In genomic region chr9:71628286-71628685, GRCm38 (mm10) we compare ENCODE assay signal across 30 mouse cellular contexts. TPM values are rescaled to one million over a fixed set of nuclear protein-coding genes. Genes with fewer than 3 reads are reported as not detected.
A peak's percentile ranks its signal among the peaks of the same experiment; 100 is the strongest.
DNase-seq lines count a peak whose midpoint lies in the region; ATAC-seq and TF ChIP-seq lines count a peak whose summit lies in the region.
"Had no signal": no experiment of that assay in that cellular context is flagged by ENCODE, and none has a peak within 500 bp of the region (broad histone marks: within the 10 kb centered on the region; RNA-seq: fewer than 3 reads in every experiment).

No protein-coding gene starts in this region.

- no peak for TF ChIP-seq POLR2A in cerebellum, adult 2 months (IDR thresholded peaks at IDR 0.05; ENCODE audit: borderline replicate concordance, insufficient read depth, low read length)
- TF ChIP-seq POLR2A in kidney, adult 2 months (IDR thresholded peaks at IDR 0.05; ENCODE audit: low read depth, low read length) = no peak

- H3K9me3 ChIP-seq in midbrain, postnatal 0 days (ENCODE audit: low read length) = no peaks in the 10 kb centered on the region
- no peaks in the 10 kb centered on the region for H3K9me3 ChIP-seq in midbrain, embryonic 13.5 days
- H3K9me3 ChIP-seq: embryonic facial prominence, embryonic 15.5 days; heart, embryonic 12.5 days; kidney, embryonic 15.5 days; limb, embryonic 10.5 days; liver, embryonic 15.5 days; lung, embryonic 15.5 days; midbrain, embryonic 15.5 days; neural tube, embryonic 13.5 days had no signal

- peak; percentile 36 to 62 for DNase-seq in cerebellum, postnatal 10 days
- DNase-seq in cerebellum, adult 2 months = no peak
- DNase-seq in kidney, adult 2 months = no peak
- DNase-seq in kidney, postnatal 10 days = no peak
- peak; percentile 39 for DNase-seq in midbrain, postnatal 0 days (ENCODE audit: low spot score)
- peak; percentile 72 for DNase-seq in testis, postnatal 14 days (ENCODE audit: low spot score)
- DNase-seq: adrenal gland, postnatal 10 days; cerebellum, adult 9-10 months; gastrocnemius, postnatal 10 days; heart, postnatal 10 days; kidney, postnatal 4 days; liver; lung, postnatal 4 days; right cerebral cortex, adult 18-20 months; spleen, adult 18-20 months; thymus, postnatal 36 days had no signal

- no peak overlapping the region for H3K27ac ChIP-seq in cerebellum, adult 2 months (ENCODE audit: insufficient read depth, low read length)
- 0 out of 2 replicates have a peak overlapping the region, but pooled peaks have one; percentile 32 for H3K27ac ChIP-seq in kidney, adult 2 months (ENCODE audit: insufficient read depth, low read depth, low read length)
- no peak overlapping the region for H3K27ac ChIP-seq in midbrain, postnatal 0 days (ENCODE audit: low read depth, low read length)
- H3K27ac ChIP-seq in midbrain, embryonic 13.5 days = no peak overlapping the region
- H3K27ac ChIP-seq: embryonic facial prominence, embryonic 15.5 days; kidney, embryonic 15.5 days; limb, embryonic 10.5 days; liver, embryonic 15.5 days; lung, embryonic 15.5 days; midbrain, embryonic 15.5 days; neural tube, embryonic 13.5 days had no signal

- H3K27me3 ChIP-seq in cerebellum, adult 2 months (ENCODE audit: control insufficient read depth, insufficient read depth, low read length) = no peaks in the 10 kb centered on the region
- no peaks in the 10 kb centered on the region for H3K27me3 ChIP-seq in kidney, adult 2 months (replicated peaks; ENCODE audit: control insufficient read depth, insufficient read depth, low read length)
- H3K27me3 ChIP-seq in midbrain, postnatal 0 days (ENCODE audit: insufficient read depth, low read length) = no peaks in the 10 kb centered on the region
- H3K27me3 ChIP-seq in midbrain, embryonic 13.5 days = no peaks in the 10 kb centered on the region
- H3K27me3 ChIP-seq: embryonic facial prominence, embryonic 15.5 days; heart, embryonic 12.5 days; kidney, embryonic 15.5 days; liver, embryonic 15.5 days; lung, embryonic 15.5 days; midbrain, embryonic 15.5 days; neural tube, embryonic 13.5 days had no signal

- no peak overlapping the region for H3K4me2 ChIP-seq in midbrain, postnatal 0 days (ENCODE audit: low read depth, low read length, poor library complexity, severe bottlenecking)
- no peak overlapping the region for H3K4me2 ChIP-seq in midbrain, embryonic 13.5 days (replicated peaks)
- H3K4me2 ChIP-seq: embryonic facial prominence, embryonic 15.5 days; heart, embryonic 12.5 days; kidney, embryonic 15.5 days; liver, embryonic 15.5 days; lung, embryonic 15.5 days; midbrain, embryonic 15.5 days; neural tube, embryonic 13.5 days had no signal

- no peaks in the 10 kb centered on the region for H3K4me1 ChIP-seq in cerebellum, adult 2 months (ENCODE audit: control insufficient read depth, insufficient read depth, low read length)
- peaks cover 22% of the 10 kb centered on the region for H3K4me1 ChIP-seq in kidney, adult 2 months (ENCODE audit: control insufficient read depth, insufficient read depth, low read length)
- H3K4me1 ChIP-seq in midbrain, postnatal 0 days (ENCODE audit: insufficient read depth, low read length) = 0 out of 2 replicates have a peak, but pooled peaks cover 4% of the 10 kb centered on the region
- H3K4me1 ChIP-seq in midbrain, embryonic 13.5 days (replicated peaks) = no peaks in the 10 kb centered on the region
- H3K4me1 ChIP-seq: liver, embryonic 15.5 days; midbrain, embryonic 15.5 days; neural tube, embryonic 13.5 days had no signal

- ATAC-seq in midbrain, postnatal 0 days (ENCODE audit: low FRiP score) = no peak
- ATAC-seq in midbrain, embryonic 13.5 days = no peak
- ATAC-seq: forebrain, embryonic 14.5 days; intestine, postnatal 0 days; midbrain, embryonic 15.5 days had no signal

- H3K36me3 ChIP-seq in kidney, adult 2 months (ENCODE audit: control insufficient read depth, insufficient read depth, low read length) = peaks cover 16% of the 10 kb centered on the region
- H3K36me3 ChIP-seq in midbrain, postnatal 0 days (ENCODE audit: insufficient read depth, low read length) = no peaks in the 10 kb centered on the region
- H3K36me3 ChIP-seq in midbrain, embryonic 13.5 days = no peaks in the 10 kb centered on the region
- H3K36me3 ChIP-seq: liver, embryonic 15.5 days; midbrain, embryonic 15.5 days; neural tube, embryonic 13.5 days had no signal

- 52% methylated on average over 6 of the region's 6 CpGs for WGBS in cerebellum, adult 2 months
- WGBS in kidney, adult 2 months = 63% methylated on average over 6 of the region's 6 CpGs
- WGBS in midbrain, postnatal 0 days = 73% methylated on average over 6 of the region's 6 CpGs
- 85% methylated on average over 6 of the region's 6 CpGs for WGBS in midbrain, embryonic 13.5 days

- no peak overlapping the region for H3K4me3 ChIP-seq in cerebellum, adult 2 months (replicated peaks; ENCODE audit: insufficient read depth, low read depth, low read length)
- no peak overlapping the region for H3K4me3 ChIP-seq in kidney, adult 2 months (ENCODE audit: insufficient read depth, low read depth, low read length)
- H3K4me3 ChIP-seq in midbrain, postnatal 0 days (ENCODE audit: low read depth, low read length) = no peak overlapping the region
- no peak overlapping the region for H3K4me3 ChIP-seq in midbrain, embryonic 13.5 days (replicated peaks)
- H3K4me3 ChIP-seq: embryonic facial prominence, embryonic 15.5 days; heart, embryonic 12.5 days; kidney, embryonic 15.5 days; limb, embryonic 10.5 days; liver, embryonic 15.5 days; lung, embryonic 15.5 days; midbrain, embryonic 15.5 days; myocyte; neural tube, embryonic 13.5 days had no signal

- TF ChIP-seq CTCF in cerebellum, adult 2 months (IDR thresholded peaks at IDR 0.05; ENCODE audit: borderline replicate concordance, insufficient read depth, low read depth, low read length) = no peak
- no peak for TF ChIP-seq CTCF in kidney, adult 2 months (conservative IDR thresholded peaks at IDR 0.05; ENCODE audit: insufficient read depth, insufficient read length, low read depth, low read length)
- TF ChIP-seq CTCF in midbrain, postnatal 0 days (IDR thresholded peaks at IDR 0.05) = no peak

- H3K9ac ChIP-seq in midbrain, postnatal 0 days (replicated peaks; ENCODE audit: low read length, poor library complexity, severe bottlenecking) = no peak overlapping the region
- no peak overlapping the region for H3K9ac ChIP-seq in midbrain, embryonic 13.5 days (replicated peaks)
- H3K9ac ChIP-seq: embryonic facial prominence, embryonic 15.5 days; heart, embryonic 12.5 days; kidney, embryonic 15.5 days; liver, embryonic 15.5 days; lung, embryonic 15.5 days; midbrain, embryonic 15.5 days; neural tube, embryonic 13.5 days had no signal

RNA-seq across cellular contexts. Expression of gene Myzap, which starts 36.1 kb away (rescaled TPM):
- polyA plus RNA-seq in cerebellum, adult 2 months (2012; rRNA removed) = 0.92 and 0.98 TPM in 2 replicates
- polyA plus RNA-seq in kidney, adult 2 months (2012; rRNA removed) = 3.6 and 4.1 TPM in 2 replicates
- total RNA-seq in midbrain, postnatal 0 days (2014; rRNA removed) = 0.99 and 1.4 TPM in 2 replicates
- 1.9 and 2.1 TPM in 2 replicates for polyA plus RNA-seq in midbrain, postnatal 0 days (2015; fragmentation: Nextera tagmentation; extraction: Ambion mirVana)
- polyA plus RNA-seq in midbrain, embryonic 13.5 days (2015; fragmentation: Nextera tagmentation; extraction: Ambion mirVana) = 2.4 and 2.6 TPM in 2 replicates
- total RNA-seq: granulocyte monocyte progenitor cell, adult 5-6 weeks; megakaryocyte-erythroid progenitor cell, adult 5-6 weeks had no signal

Comparison
In these comparisons a context has a peak if more than half of its experiments do, and no peak if none do; other contexts are left out.
1. DNase-seq: peak in cerebellum, postnatal 10 days (2 of 2), midbrain, postnatal 0 days (single experiment) and testis, postnatal 14 days (single experiment); none in cerebellum, adult 2 months (0 of 2), kidney, adult 2 months (single experiment) and kidney, postnatal 10 days (single experiment).